Mouse (Mus musculus) heart, adult 18-20 months (tissue): ENCODE measurements around the gene Wdr91. TPM values are rescaled to one million over a fixed set of nuclear protein-coding genes. Genes with fewer than 3 reads are reported as not detected.

Experiments
- DNase-seq, 2 experiments: peaks; one replicate each; pipeline ENCODE4 v3.0.0; 2021 to 2022; ENCODE audit warnings: mixed read lengths in 1 of 2
- total RNA-seq, 2 experiments: library from RNA; stranded (reverse); gene quantifications; 2 replicates each; pipeline ENCODE4 v1.2.3; 2021

Wdr91 gene
- total RNA-seq, 2 experiments from 2014 or later, result 14.1 to 14.5 TPM

DNA sequence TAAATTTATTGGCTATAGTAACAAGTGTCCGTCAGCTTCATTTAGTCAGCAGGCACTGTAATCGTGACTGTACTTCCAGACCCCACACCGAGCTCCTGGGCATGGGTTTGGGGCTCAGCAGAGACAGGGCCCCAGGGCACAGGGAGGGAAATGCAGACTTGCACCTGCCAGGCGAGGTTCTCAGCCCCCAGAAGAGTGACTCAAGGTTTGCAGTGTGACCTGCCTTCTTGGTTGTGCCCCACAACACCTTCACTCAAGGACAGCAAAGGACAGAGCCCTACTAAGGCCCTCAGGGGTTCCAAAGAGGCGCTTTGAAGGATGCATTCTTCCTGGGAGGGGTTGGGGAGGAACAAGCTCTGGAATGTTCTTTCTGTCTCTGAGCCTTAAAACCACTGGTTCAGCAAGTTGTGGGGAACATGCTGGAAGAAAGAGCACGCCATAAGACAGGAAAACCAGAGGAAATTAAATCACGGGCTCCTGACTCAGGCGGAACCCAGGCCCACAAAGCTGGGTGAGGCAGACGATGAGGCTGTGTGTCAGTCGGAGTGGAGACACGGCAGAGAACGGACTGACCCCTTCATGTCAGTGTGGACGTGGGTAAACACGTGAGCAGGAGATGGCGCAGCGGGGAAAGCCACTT lies 31.5 kb downstream of the Wdr91 start:
- DNase-seq, result peak in 1 of 2 experiments; percentile 36

DNA sequence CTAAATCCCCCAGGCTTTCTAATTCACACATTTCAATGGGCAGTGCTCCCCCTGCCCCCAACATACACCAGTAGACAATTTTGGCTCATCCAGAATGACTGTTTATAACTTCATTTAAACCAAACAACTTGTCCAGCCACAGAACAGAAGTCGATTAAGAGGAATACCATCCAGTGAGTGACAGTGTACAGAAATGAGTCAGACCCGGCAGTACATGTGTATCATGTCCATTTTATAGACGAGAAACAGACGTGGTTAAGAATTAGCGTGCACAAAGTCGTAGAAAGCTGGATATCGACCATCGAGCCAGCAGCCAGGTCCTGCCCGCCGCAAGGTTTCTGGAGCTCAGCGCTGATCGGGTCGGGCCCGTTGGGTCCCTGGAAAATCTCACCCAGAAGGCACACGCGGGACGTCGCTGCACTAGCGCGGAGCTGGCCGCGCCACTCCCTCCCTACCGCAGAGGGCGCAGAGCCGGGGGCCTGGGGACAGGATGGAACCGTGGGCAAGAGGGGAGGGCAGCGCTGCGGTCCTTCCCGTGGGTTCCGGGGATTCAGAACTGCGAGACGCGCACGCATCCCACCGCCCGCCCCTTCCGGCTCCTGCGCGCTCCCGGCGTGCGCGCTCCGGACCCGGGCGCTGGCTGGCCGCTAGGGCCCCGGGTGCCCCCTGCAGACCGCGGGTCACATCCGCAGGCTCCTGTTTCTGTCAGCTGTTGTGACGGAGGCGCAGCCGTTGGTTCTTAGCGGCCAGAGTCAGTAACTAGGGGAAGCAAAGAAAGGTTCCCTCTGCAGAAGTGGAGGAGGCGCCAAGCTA lies 33.0 kb downstream of the Wdr91 start, which contains the start of gene Cyren:
Gene Cyren (minus strand): TSS at position 552 of the 813 bp plus-strand sequence.
- peak; percentile 93 to 96 for DNase-seq

DNA sequence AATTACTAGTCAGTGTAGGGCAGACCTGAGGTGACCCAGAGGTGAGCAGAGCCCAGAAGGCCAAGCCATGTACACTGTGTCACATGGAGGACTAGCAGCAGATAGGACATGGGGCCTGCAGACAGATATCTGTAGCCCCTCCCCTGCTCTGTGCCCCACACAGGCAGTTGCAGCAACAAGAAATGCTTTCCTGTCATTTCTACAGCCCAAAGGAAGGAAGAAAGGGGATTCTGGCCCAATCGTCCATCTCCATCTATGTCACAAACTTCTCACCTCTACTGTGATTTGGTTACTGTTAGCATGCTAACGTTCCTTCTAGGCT lies 33.9 kb downstream of the Wdr91 start:
- peak in 1 of 2 experiments; percentile 35 for DNase-seq

DNA sequence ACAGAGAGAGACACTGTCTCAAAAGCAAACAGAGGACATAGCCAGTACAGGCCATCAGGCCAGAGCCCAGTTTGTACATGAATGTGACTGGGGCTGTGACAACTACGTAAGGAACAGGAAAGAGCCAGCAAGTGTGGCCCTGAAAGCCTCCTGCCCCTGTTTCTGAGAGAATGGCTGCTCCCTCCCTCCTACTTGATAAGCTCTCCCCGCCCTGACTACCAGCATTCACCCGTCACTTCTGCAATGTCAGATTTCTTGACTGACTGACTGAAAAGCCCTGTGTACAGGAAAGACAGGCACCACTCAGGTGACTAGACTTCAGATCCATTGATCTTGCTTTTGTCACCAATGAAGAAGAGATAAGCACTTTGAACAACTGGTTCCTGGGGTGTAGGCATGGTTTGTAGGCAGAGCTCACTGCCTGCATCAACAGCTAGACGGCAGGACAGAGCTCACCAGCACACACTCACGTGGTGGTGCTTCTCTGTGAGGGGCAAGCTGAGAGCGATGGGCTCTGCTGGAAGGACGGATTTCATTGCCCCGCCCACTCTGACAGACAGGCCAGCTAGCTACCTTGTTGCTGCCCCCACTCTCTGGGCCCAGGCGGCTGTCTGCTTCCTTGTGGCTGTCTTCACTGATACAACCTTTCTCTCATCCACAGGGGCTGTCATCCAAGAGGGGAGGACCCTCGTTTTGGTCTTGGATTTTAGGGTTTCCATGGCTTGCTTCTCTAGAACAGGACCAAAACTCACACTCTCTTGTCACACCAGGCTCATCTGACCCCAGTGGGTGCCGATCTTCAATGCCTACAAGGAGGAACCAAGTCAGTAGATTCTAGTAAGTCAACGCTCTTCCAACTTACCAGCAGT lies 34.5 kb downstream of the Wdr91 start:
- DNase-seq, result peak in 1 of 2 experiments; percentile 40

DNA sequence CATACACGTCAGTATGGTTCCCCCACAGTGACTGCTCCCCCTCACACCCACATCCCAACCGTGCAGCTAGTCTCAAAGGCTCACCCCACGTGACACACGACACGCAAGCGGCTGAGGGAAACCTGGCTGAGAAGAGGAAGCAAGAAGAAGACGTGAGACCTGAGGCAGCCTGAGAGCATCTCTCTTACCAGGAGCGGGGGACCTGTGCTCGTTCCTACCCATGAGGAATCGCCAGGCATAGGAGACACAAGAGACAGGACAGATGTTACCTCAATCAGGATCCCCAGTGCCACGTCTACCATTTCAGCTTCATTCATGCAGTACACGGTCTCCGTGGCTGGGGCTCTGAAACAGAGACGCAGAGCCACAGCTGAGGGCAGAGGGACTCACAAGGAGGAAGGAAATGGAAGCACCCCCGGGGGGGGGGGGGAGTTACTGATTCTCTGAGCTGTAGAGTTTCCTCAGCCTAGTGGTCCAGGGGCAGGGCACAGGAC lies 35.4 kb downstream of the Wdr91 start:
- DNase-seq, result peak; percentile 72 to 74

DNA sequence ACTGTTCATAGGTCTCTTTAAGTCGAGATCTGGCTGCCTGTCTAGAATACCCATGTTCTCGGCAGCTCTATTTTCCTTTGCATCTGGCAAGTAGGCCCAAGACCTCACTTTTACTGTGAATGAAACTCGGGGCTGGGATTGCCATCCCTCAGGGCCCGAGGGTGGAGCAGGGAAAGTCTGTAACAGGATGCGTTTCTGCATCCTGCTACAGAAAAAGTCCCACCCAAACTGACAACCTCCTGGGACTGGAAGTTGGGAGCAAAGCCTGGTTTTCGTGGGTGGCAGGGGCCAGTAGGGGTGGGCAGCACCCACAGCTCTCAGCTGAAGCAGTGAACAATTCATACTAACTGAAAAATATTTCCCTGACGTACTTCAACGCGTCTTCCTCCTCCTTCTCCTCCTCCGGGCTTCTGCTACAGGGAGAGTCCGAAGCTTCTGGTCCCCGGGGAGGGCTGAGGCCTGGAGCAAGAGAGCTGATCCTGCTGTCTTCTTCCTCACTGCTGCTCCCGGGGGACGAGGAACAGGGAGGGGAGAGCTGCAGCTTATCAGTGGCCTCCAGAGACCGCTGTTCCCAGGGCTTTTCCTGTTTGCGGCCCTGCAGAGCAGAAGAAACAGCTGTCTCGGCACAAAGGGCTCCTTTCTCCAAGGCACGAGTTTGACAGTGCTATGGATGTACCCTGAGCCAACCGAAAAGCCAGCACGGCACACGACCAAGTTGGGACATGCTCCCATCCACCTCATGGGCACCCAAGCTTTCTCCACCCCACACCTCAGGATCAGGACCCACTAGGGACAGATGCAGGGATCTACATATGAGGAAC lies 36.4 kb downstream of the Wdr91 start:
- peak; percentile 87 to 95 for DNase-seq

DNA sequence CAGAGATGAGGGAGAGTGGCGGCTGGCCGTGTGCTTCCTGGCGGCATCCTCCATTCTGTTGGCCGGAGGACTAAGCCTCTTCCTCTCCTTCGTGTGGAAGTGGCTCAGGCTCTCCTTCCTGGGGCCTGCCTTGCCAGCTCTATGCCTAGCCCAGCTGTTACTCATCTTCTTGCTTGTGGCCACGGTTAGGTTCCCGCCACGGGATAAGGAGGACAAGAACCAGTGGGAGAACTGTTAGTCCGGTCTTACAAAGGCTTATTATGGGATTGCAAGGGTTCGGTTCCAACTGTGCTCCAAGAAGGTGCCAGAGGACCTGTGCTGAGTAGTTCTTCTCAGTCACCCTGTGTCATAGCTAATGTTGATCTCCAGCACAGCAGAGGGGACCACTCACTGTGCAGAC lies 37.8 kb downstream of the Wdr91 start:
- peak; percentile 29 to 35 for DNase-seq

DNA sequence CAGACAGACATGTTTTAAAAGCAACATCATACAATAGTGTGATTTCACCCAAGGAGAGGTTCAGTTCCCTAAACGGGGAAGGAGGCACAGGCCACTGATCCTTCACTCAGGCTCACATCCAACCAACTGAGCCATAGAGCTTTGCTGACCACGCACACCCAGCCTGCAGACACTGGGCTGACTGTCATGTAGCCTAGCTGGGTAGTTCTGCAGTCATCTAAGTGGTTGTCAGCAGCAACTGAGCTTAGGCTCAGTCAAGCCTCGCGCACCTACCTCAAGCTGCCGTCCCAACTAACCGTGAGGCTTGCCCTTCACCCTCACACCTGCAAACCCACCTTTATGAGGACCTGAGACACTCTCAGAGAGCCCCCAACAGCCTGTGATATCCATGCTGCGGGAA lies 38.7 kb downstream of the Wdr91 start:
- DNase-seq, result peak in 1 of 2 experiments; percentile 47

DNA sequence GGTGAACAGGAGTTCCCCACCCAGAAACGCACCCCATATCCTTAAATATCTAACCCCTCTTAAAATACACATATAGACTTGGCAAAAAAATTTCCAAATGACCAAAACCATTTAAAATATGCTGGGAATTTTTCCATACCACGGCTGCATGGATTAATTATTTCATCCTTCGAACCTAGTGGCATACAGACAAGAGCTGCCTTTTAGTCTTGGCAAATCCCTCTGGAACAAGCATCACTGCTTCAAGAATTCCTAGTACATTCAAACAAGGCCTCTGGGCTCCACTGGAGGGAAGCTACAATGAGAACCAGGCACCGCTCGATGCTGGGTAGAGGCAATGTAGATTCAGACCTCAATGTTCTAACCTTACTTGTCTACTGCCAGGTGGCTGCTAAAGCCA lies 40.0 kb downstream of the Wdr91 start:
- DNase-seq, result no peak

DNA sequence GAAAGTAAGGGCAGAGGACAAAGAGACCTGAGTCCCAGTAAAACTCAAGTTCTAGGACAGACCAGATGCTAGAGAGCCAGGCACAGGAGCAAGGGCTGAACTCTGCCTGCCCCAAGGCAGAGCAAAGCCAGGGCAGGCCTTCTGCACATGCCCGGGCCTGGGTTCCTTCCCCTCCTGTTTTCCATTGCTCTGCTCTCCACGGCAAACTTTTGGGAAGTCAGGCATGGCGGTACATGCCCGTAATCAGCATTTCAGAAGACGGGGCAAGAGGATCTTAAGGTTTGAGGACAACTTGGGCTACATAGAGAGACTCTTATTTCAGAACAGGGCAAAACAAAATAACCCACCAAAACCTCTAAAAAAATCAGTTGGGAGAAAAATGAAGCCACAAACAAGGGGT lies 40.5 kb downstream of the Wdr91 start:
- no peak for DNase-seq

DNA sequence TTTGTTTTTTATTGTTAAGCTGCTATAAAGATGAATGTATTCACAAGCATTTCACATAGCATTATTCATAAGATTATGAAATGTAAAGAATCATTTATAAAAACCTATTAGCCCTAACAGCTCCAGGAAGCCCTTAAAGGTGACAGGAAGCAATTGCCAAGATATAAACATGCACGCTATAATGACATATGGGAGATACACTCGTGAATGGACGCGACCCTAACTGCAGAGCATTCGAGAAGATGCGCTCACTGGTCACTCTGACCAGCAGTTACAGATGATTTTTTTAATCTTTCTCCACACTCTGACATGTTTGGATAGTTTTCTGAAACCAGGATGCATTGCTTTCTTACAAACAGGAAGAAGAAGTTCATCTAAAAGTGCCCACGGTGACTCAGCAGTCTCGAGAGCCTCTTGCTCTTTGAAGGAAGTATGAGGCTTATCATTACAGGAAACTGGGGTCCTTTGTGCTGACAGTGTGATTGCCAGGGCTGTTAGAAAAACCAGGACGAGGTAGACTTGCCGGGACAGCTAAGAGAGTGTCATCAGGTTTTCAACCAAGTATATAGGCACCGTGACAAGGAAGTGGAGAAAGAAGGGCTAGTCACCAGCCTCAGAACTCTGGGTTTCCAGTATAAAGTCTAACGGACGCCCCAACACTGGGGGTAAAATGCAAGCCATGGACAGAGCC lies 41.3 kb downstream of the Wdr91 start:
- peak; percentile 57 to 62 for DNase-seq

DNA sequence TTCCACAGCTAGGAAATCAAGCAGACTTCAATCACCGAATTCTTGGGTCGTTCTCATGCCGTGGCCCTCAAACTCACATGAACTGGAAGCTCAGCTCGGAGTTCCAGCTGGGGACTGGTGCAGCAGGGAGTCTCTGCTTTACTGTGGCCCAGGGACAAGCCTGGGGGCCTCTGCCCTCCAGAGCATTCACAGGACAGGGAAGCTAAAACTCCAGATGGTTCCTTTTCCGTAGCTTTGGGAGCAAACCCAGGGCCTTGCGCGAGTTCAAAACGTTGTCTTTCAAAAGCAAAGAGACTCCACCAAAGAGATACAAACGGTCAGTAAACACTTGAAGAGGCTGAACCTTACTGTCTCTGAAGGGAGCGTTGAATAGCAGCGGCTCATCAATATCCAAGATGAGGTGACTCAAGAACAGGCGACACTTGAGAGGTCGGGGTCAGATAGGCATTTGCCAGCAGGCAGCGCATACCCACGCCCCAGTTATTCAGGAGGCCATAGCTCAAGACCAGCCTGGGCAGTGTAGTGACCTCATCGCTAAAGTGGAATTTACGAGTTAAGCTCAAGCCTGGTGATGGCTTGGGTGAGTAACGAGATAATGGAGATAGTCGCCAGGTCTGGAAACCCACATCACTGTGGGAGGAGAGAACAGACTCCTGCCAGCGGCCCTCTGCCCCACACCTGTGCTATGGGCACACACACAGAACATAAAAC lies 42.0 kb downstream of the Wdr91 start:
- peak; percentile 52 to 54 for DNase-seq

DNA sequence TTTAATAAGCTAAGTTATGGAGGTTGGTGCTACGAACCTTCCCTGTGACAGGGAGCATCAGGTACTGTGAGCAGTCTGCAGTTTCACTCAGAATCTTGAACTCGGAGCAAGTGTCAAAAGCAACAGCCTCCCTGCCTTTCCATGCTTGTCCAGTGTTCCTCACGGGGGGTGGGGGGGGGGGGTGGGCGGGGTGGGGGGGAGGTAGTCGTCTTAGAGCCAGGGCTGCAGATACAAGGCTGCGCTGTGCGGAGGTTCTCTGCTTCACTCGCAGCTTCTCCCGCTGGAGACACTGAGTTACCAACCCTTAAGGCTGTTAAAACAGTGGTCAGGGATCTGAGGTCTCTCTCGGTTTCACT lies 42.7 kb downstream of the Wdr91 start:
- DNase-seq, result no peak

DNA sequence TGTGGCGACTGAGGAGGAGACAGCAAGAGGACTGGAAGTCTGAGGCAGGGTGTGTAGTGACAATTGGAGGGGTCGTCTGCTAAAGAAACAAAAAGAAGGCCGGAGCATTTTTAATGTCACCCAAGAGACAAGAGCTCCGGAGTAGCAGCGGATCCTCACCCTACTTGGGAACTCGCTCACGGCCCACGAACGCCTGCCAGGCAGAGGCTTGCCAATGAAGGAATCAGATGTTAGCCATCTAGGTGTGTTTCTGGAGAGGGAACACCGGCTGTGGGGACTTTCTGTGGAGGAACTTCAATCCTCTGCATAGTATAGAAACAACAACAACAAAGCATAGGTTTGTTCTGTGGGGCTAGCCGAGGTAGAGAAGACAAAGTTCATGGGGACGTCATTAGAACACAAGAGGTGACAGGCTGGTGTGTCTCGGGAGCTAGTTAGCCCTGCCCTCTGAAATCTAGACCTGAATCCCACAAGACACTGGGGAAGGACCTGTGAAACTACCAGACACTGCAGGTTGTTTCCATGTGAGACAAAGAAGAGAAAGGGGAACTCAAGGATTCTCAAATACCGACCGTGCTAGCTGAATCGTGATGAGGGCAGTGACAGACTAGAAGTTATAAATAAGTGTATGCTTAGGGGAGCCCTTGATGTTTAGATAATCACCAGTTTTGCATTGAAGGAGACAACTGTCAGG lies 43.2 kb downstream of the Wdr91 start:
- DNase-seq, result peak in 1 of 2 experiments; percentile 29

DNA sequence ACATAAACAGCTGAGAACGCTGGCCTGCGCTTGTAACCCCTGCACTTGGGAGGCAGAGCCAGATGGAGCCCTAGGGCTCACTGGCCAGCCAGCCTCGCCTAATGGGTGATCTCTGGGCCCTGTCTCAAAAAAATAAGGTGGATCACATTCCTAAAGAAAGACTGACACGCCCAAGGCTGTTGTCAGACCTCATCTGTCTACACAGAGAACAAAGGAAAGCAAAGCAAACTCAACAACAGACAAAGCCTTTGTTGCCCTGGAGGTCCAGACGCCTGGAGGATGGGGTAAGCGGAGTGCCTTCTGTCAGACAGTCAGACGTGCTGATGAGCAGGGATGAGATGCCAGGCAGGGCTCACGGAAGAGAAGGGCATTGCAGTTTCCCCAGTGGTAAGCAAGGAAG lies 43.9 kb downstream of the Wdr91 start:
- peak in 1 of 2 experiments; percentile 30 for DNase-seq

DNA sequence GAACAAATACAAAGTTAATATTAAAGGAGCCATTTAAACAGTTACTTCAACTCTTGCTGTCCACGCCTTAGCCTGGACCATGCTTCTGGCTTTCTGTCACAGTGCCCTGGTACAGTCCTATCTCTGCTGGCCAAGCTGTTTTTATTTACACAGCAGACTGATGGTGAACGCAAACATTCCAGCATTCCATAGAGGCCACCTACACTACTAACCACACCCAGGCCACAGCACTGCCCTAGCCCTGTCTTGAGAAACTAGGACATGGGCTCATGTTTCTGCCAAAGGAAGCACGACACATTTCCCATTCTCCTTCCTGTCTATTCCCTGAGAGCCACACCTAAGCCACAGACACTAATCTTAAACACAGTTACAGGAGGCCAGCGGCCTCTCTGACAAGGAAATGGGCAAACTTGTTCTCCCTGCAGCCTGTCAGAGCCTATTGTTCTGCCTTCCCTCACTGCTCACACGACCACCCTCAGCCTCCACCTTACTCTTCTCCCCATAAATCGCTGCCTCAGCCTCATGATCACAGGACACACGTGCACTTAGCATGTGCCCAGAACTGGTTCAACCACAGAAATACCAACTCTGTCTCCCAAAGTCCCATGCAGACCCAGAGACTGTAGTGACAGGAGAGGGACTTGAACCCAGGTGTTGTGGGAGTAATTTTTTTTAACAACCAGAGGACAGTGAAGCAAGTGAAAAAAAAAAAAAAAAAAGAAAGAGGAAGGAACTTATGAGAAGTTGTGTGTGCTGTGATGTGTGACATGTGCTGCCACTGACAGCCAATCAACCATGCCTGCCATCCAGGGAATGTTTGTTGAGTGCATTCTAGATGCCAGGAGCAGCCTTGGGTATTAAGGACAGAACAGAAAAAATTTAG lies 44.7 kb downstream of the Wdr91 start:
- DNase-seq, result peak; percentile 63 to 88

DNA sequence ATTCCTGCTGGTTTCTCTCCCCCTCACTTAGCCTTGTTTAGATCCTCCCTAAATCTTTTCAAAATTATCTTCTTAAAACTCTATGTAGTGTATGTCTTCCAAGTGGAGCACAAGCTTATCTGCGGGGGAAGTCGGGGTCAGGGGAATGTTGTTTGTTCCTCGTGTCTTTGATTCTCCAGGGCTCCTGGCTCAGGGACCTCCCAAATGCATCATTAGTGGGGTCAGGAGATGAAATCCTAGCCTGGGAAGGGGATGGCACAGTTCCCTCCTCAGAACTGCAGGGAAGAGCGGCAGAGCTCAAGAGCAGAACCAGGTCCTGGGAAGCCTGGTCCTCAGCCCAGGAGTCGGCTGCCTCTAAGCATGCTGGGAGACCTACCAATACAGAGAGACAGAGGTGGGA lies 45.5 kb downstream of the Wdr91 start:
- peak; percentile 68 to 81 for DNase-seq

DNA sequence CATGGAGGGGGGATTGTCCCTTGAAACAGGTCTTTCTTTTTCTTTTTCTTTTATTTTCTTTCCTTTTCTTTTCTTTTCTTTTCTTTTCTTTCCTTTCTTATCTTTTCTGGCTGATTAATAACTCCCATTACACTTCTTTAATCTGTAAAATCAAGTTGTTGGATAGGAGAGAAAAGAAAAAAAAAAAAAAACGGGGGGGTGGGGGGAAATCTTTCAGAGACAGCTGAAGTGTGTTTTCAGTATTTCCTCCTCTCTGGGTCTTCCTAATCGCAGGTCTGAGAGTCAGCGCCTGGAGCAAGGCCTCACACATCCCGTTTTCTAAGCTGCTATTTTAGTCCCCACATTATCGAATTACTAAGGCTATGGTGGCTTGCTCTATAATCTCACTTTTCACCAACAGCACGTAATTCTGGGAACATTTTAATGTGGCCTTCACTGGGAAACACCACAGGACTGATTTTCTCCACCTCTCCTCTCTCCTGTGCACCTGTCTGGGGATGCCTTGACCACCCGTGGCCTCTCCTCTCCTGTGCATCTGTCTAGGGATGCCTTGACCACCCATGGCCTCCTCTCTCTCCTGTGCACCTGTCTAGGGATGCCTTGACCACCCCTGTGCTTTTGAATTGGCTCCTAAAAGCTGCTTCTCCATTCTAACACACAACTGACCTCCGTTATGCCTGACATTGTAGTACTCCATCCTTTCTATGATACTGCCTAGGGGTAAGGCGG lies 46.7 kb downstream of the Wdr91 start:
- peak in 1 of 2 experiments; percentile 38 for DNase-seq
